Comparison of ENCODE assay signal across 20 mouse cellular contexts in the genomic region with DNA sequence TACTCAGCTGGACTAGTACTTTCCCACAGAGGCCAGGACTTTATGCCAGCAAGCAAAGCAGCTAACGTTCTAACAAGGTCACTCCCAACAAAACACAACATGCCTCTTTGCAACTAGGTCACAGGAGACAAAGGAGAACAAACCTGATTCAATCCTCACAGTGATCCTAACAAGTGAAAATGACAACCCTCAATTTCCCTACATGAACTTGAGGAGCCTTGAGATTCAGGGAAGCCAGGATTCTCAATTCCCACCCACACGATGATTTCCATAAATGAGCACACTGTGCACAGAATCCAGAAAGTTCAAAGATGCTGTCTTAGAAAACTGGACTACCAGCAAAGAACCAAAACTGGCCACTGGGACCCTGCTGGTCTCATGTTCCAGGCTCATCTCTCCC.
DNase-seq lines count a peak whose midpoint lies in the region.
"Had no signal": no experiment of that assay in that cellular context is flagged by ENCODE, and none has a peak within 500 bp of the region (broad histone marks: within the 10 kb centered on the region; RNA-seq: fewer than 3 reads in every experiment).

No protein-coding gene starts in this region.

- DNase-seq in ES-CJ7 (ENCODE audit: low read depth, low spot score) (peak; percentile 39), R1 (ENCODE audit: low read depth, low spot score) (peak; percentile 74), ZHBTc4 (ENCODE audit: low read depth, low spot score) (peak; percentile 51)
- no peak for DNase-seq in adrenal gland, adult (ENCODE audit: inconsistent age in 2 of 2, low spot score in 1 of 2)
- DNase-seq in cerebellum, postnatal 25 days: no peak
- no peak for DNase-seq in layer of hippocampus, adult 9-10 months (ENCODE audit: low spot score)
- DNase-seq: adrenal gland, adult 2 months; adrenal gland, adult 8-10 months; adrenal gland, postnatal 10 days; adrenal gland, postnatal 14 days; adrenal gland, postnatal 25 days; adrenal gland, postnatal 36 days; B cell, adult 2 months; cerebellum, adult 11 months; cerebellum, adult 11-12 months; cerebellum, adult 18-20 months; cerebellum, adult 2 months; cerebellum, adult 8-10 months; cerebellum, adult 9-10 months; cerebellum, adult 9-11 months had no signal

Comparison
In these comparisons a context has a peak if more than half of its experiments do, and no peak if none do; other contexts are left out.
1. DNase-seq: peak in ES-CJ7 (single experiment), R1 (single experiment) and ZHBTc4 (single experiment); none in adrenal gland, adult (0 of 2), cerebellum, postnatal 25 days (0 of 2) and layer of hippocampus, adult 9-10 months (single experiment).